ENCODE assay signal across 12 mouse cellular contexts in genomic region chr19:53577025-53577800, GRCm38 (mm10). TPM values are rescaled to one million over a fixed set of nuclear protein-coding genes. Genes with fewer than 3 reads are reported as not detected.
A peak's percentile ranks its signal among the peaks of the same experiment; 100 is the strongest.
DNase-seq lines count a peak whose midpoint lies in the region; ATAC-seq and TF ChIP-seq lines count a peak whose summit lies in the region.
"Had no signal": no experiment of that assay in that cellular context is flagged by ENCODE, and none has a peak within 500 bp of the region (broad histone marks: within the 10 kb centered on the region; RNA-seq: fewer than 3 reads in every experiment).

No protein-coding gene starts in this region.

- H3K36me3 ChIP-seq in forebrain, postnatal 0 days (ENCODE audit: insufficient read depth): no peaks in the 10 kb centered on the region
- no peaks in the 10 kb centered on the region for H3K36me3 ChIP-seq in forebrain, embryonic 15.5 days
- H3K36me3 ChIP-seq in midbrain, embryonic 11.5 days (ENCODE audit: control insufficient read depth, insufficient read depth, low read length): no peaks in the 10 kb centered on the region
- H3K36me3 ChIP-seq in midbrain, postnatal 0 days (ENCODE audit: insufficient read depth, low read length): no peaks in the 10 kb centered on the region
- H3K36me3 ChIP-seq in hindbrain, embryonic 14.5 days (replicated peaks; ENCODE audit: control insufficient read depth, insufficient read depth): no peaks in the 10 kb centered on the region
- H3K36me3 ChIP-seq: stomach, embryonic 15.5 days had no signal

- H3K9me3 ChIP-seq in forebrain, postnatal 0 days (ENCODE audit: low read length): no peaks in the 10 kb centered on the region
- no peaks in the 10 kb centered on the region for H3K9me3 ChIP-seq in forebrain, embryonic 15.5 days
- H3K9me3 ChIP-seq in midbrain, embryonic 11.5 days (ENCODE audit: control insufficient read depth, low read length): no peaks in the 10 kb centered on the region
- no peaks in the 10 kb centered on the region for H3K9me3 ChIP-seq in midbrain, postnatal 0 days (ENCODE audit: low read length)
- no peaks in the 10 kb centered on the region for H3K9me3 ChIP-seq in hindbrain, embryonic 14.5 days (ENCODE audit: control insufficient read depth, low read length)
- H3K9me3 ChIP-seq: stomach, embryonic 15.5 days had no signal

- no peak for ATAC-seq in forebrain, postnatal 0 days
- no peak for ATAC-seq in forebrain, embryonic 15.5 days (replicated peaks)
- ATAC-seq in midbrain, embryonic 11.5 days (ENCODE audit: low FRiP score): no peak
- no peak for ATAC-seq in midbrain, postnatal 0 days (ENCODE audit: low FRiP score)
- ATAC-seq in hindbrain, embryonic 14.5 days (ENCODE audit: low FRiP score): no peak
- ATAC-seq: CD4-positive, CD25-positive, alpha-beta regulatory T cell, adult 4 months had no signal

- peak; percentile 6 for DNase-seq in forebrain, postnatal 0 days
- peak; percentile 84 for DNase-seq in midbrain, embryonic 11.5 days (ENCODE audit: low spot score, missing footprints)
- no peak for DNase-seq in midbrain, postnatal 0 days (ENCODE audit: low spot score)
- peak; percentile 87 for DNase-seq in kidney, adult 9 months
- peak; percentile 57 for DNase-seq in testis, postnatal 10 days (ENCODE audit: low spot score)
- no peak for DNase-seq in left cerebral cortex, adult 11 months (ENCODE audit: low spot score)
- no peak for DNase-seq in hindbrain, embryonic 14.5 days (ENCODE audit: low spot score)
- DNase-seq: cerebellum, adult 11 months; right cerebral cortex, adult 18-20 months had no signal

- TF ChIP-seq CTCF in forebrain, postnatal 0 days (IDR thresholded peaks at IDR 0.05; ENCODE audit: low read depth): no peak
- TF ChIP-seq CTCF in midbrain, postnatal 0 days (IDR thresholded peaks at IDR 0.05): no peak

- H3K4me1 ChIP-seq in forebrain, postnatal 0 days (ENCODE audit: insufficient read depth): no peaks in the 10 kb centered on the region
- no peaks in the 10 kb centered on the region for H3K4me1 ChIP-seq in forebrain, embryonic 15.5 days
- H3K4me1 ChIP-seq in midbrain, embryonic 11.5 days (ENCODE audit: control insufficient read depth, insufficient read depth, low read length): peaks cover 4% of the 10 kb centered on the region; the same call in 1 of the 2 replicates
- peaks cover 3% of the 10 kb centered on the region; the same call in 1 of the 2 replicates for H3K4me1 ChIP-seq in midbrain, postnatal 0 days (ENCODE audit: insufficient read depth, low read length)
- no peaks in the 10 kb centered on the region for H3K4me1 ChIP-seq in hindbrain, embryonic 14.5 days (replicated peaks; ENCODE audit: control insufficient read depth, insufficient read depth, low read length)

- no peak overlapping the region for H3K4me2 ChIP-seq in forebrain, postnatal 0 days (ENCODE audit: low read depth)
- H3K4me2 ChIP-seq in forebrain, embryonic 15.5 days (replicated peaks): no peak overlapping the region
- no peak overlapping the region for H3K4me2 ChIP-seq in midbrain, embryonic 11.5 days
- no peak overlapping the region for H3K4me2 ChIP-seq in midbrain, postnatal 0 days (ENCODE audit: low read depth, low read length, poor library complexity, severe bottlenecking)
- H3K4me2 ChIP-seq in hindbrain, embryonic 14.5 days (replicated peaks): no peak overlapping the region
- H3K4me2 ChIP-seq: stomach, embryonic 15.5 days had no signal

- 41% methylated on average over 11 of the region's 11 CpGs for WGBS in forebrain, postnatal 0 days
- 42% methylated on average over 11 of the region's 11 CpGs for WGBS in forebrain, embryonic 15.5 days
- WGBS in midbrain, embryonic 11.5 days: 38% methylated on average over 11 of the region's 11 CpGs
- WGBS in midbrain, postnatal 0 days: 35% methylated on average over 11 of the region's 11 CpGs
- WGBS in hindbrain, embryonic 14.5 days: 61% methylated on average over 11 of the region's 11 CpGs

- H3K27ac ChIP-seq in forebrain, postnatal 0 days (ENCODE audit: low read depth, low read length): no peak overlapping the region
- H3K27ac ChIP-seq in forebrain, embryonic 15.5 days (replicated peaks): no peak overlapping the region
- H3K27ac ChIP-seq in midbrain, embryonic 11.5 days (ENCODE audit: low read depth, low read length): no peak overlapping the region
- no peak overlapping the region for H3K27ac ChIP-seq in midbrain, postnatal 0 days (ENCODE audit: low read depth, low read length)
- H3K27ac ChIP-seq in hindbrain, embryonic 14.5 days: no peak overlapping the region
- H3K27ac ChIP-seq: stomach, embryonic 15.5 days had no signal

- H3K27me3 ChIP-seq in forebrain, postnatal 0 days (ENCODE audit: insufficient read depth, low read length): no peaks in the 10 kb centered on the region
- no peaks in the 10 kb centered on the region for H3K27me3 ChIP-seq in forebrain, embryonic 15.5 days
- no peaks in the 10 kb centered on the region for H3K27me3 ChIP-seq in midbrain, embryonic 11.5 days (ENCODE audit: control insufficient read depth, insufficient read depth, low read length)
- no peaks in the 10 kb centered on the region for H3K27me3 ChIP-seq in midbrain, postnatal 0 days (ENCODE audit: insufficient read depth, low read length)
- H3K27me3 ChIP-seq in hindbrain, embryonic 14.5 days (ENCODE audit: control insufficient read depth, insufficient read depth, low read length): no peaks in the 10 kb centered on the region
- H3K27me3 ChIP-seq: stomach, embryonic 15.5 days had no signal

- no peak overlapping the region for H3K4me3 ChIP-seq in forebrain, postnatal 0 days (ENCODE audit: low read depth, low read length)
- H3K4me3 ChIP-seq in forebrain, embryonic 15.5 days: no peak overlapping the region
- H3K4me3 ChIP-seq in midbrain, embryonic 11.5 days (ENCODE audit: low read depth, low read length): no peak overlapping the region
- no peak overlapping the region for H3K4me3 ChIP-seq in midbrain, postnatal 0 days (ENCODE audit: low read depth, low read length)
- H3K4me3 ChIP-seq in hindbrain, embryonic 14.5 days (replicated peaks; ENCODE audit: low read length): no peak overlapping the region
- H3K4me3 ChIP-seq: stomach, embryonic 15.5 days had no signal

- no peak overlapping the region for H3K9ac ChIP-seq in forebrain, postnatal 0 days
- H3K9ac ChIP-seq in forebrain, embryonic 15.5 days (replicated peaks): no peak overlapping the region
- H3K9ac ChIP-seq in midbrain, embryonic 11.5 days (ENCODE audit: low read length): no peak overlapping the region
- no peak overlapping the region for H3K9ac ChIP-seq in midbrain, postnatal 0 days (replicated peaks; ENCODE audit: low read length, poor library complexity, severe bottlenecking)
- H3K9ac ChIP-seq in hindbrain, embryonic 14.5 days: no peak overlapping the region
- H3K9ac ChIP-seq: stomach, embryonic 15.5 days had no signal

RNA-seq across cellular contexts. Expression of gene Nutf2-ps1, which starts 11.7 kb away (rescaled TPM):
- 72.1 and 78.8 TPM in 2 replicates for total RNA-seq in forebrain, postnatal 0 days (2014; rRNA removed)
- polyA plus RNA-seq in forebrain, postnatal 0 days (2015; fragmentation: Nextera tagmentation; extraction: Ambion mirVana): 184 and 209 TPM in 2 replicates
- 274 TPM in 2 replicates for polyA plus RNA-seq in forebrain, embryonic 15.5 days (2015; fragmentation: Nextera tagmentation; extraction: Ambion mirVana)
- 516 and 544 TPM in 2 replicates for polyA plus RNA-seq in midbrain, embryonic 11.5 days (2014; fragmentation: Nextera tagmentation; extraction: Ambion mirVana)
- 67.9 and 94.6 TPM in 2 replicates for total RNA-seq in midbrain, postnatal 0 days (2014; rRNA removed)
- 160 and 200 TPM in 2 replicates for polyA plus RNA-seq in midbrain, postnatal 0 days (2015; fragmentation: Nextera tagmentation; extraction: Ambion mirVana)
- polyA plus RNA-seq in hindbrain, embryonic 14.5 days (2014; fragmentation: Nextera tagmentation; extraction: Ambion mirVana): 190 and 201 TPM in 2 replicates

RNA-seq across cellular contexts. Expression of gene Smc3, which starts 23.0 kb away (rescaled TPM):
- 35.5 and 41.4 TPM in 2 replicates for total RNA-seq in forebrain, postnatal 0 days (2014; rRNA removed)
- polyA plus RNA-seq in forebrain, postnatal 0 days (2015; fragmentation: Nextera tagmentation; extraction: Ambion mirVana): 36.9 and 47.0 TPM in 2 replicates
- polyA plus RNA-seq in forebrain, embryonic 15.5 days (2015; fragmentation: Nextera tagmentation; extraction: Ambion mirVana): 72.4 and 73.3 TPM in 2 replicates
- polyA plus RNA-seq in midbrain, embryonic 11.5 days (2014; fragmentation: Nextera tagmentation; extraction: Ambion mirVana): 95.1 and 102 TPM in 2 replicates
- total RNA-seq in midbrain, postnatal 0 days (2014; rRNA removed): 26.1 and 29.3 TPM in 2 replicates
- 39.4 and 45.7 TPM in 2 replicates for polyA plus RNA-seq in midbrain, postnatal 0 days (2015; fragmentation: Nextera tagmentation; extraction: Ambion mirVana)
- polyA plus RNA-seq in hindbrain, embryonic 14.5 days (2014; fragmentation: Nextera tagmentation; extraction: Ambion mirVana): 50.0 and 53.1 TPM in 2 replicates

RNA-seq across cellular contexts. Expression of gene Dusp5, which starts 48.3 kb away (rescaled TPM):
- 7.5 and 7.6 TPM in 2 replicates for total RNA-seq in forebrain, postnatal 0 days (2014; rRNA removed)
- 3.9 and 5.0 TPM in 2 replicates for polyA plus RNA-seq in forebrain, postnatal 0 days (2015; fragmentation: Nextera tagmentation; extraction: Ambion mirVana)
- 2.9 TPM in 2 replicates for polyA plus RNA-seq in forebrain, embryonic 15.5 days (2015; fragmentation: Nextera tagmentation; extraction: Ambion mirVana)
- polyA plus RNA-seq in midbrain, embryonic 11.5 days (2014; fragmentation: Nextera tagmentation; extraction: Ambion mirVana): 1.9 and 2.9 TPM in 2 replicates
- total RNA-seq in midbrain, postnatal 0 days (2014; rRNA removed): 4.2 and 11.2 TPM in 2 replicates
- polyA plus RNA-seq in midbrain, postnatal 0 days (2015; fragmentation: Nextera tagmentation; extraction: Ambion mirVana): 2.2 and 2.5 TPM in 2 replicates
- polyA plus RNA-seq in hindbrain, embryonic 14.5 days (2014; fragmentation: Nextera tagmentation; extraction: Ambion mirVana): 3.0 and 4.6 TPM in 2 replicates

Comparison
In these comparisons a context has a peak if more than half of its experiments do, and no peak if none do; other contexts are left out.
1. DNase-seq: peak in forebrain, postnatal 0 days (single experiment), midbrain, embryonic 11.5 days (single experiment), kidney, adult 9 months (single experiment) and testis, postnatal 10 days (single experiment); none in midbrain, postnatal 0 days (single experiment), left cerebral cortex, adult 11 months (single experiment) and hindbrain, embryonic 14.5 days (single experiment).